Mouse (Mus musculus): Measurements from ENCODE around the gene Zbtb39.

DNA sequence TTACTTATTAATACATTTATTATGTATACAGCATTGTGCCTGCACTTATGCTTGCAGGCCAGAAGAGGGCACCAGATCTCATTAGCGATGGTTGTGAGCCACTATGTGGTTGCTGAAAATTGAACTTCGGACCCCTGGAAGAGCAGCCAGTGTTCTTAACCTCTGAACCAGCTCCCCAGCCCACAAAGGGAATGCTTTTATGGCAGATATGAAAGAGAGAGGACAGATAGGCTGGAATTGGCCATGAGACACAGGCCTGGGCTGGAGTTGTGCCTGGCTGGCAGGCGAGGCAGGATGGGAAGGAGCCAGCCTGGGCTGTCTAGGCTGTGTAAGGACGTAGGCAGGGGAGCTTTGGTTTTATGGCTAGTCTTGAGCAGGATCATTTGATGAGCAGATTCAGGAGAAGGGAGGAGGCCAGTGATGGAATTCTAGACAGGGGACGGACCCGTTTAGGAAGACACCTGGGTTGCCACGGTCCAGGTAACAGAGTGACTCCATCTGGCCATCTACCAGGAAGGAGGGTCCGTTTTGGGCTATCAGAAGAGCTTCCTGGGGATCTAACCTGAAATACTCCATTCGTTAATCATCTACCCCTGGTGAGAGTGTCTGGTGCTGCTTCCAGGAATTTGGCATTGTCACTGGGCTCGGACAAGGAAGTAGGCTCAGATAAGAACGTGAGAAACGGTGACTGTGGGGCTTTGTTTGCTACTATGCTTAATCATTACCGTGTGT, 1.0 kb upstream of the Zbtb39 start:
- TF ChIP-seq CTCF (IDR thresholded peaks at IDR 0.05; ENCODE audit: extremely low read depth, insufficient read depth, low read length) (peak; percentile 44; the same call in 1 of the 2 replicates), POLR2A (IDR thresholded peaks at IDR 0.05; ENCODE audit: extremely low read depth, insufficient read depth, low read length) (no peak)
